Mouse (Mus musculus): Measurements from ENCODE around the gene Cd79a.
A peak's percentile ranks its signal among the peaks of the same experiment; 100 is the strongest.

Cd79a gene

DNA sequence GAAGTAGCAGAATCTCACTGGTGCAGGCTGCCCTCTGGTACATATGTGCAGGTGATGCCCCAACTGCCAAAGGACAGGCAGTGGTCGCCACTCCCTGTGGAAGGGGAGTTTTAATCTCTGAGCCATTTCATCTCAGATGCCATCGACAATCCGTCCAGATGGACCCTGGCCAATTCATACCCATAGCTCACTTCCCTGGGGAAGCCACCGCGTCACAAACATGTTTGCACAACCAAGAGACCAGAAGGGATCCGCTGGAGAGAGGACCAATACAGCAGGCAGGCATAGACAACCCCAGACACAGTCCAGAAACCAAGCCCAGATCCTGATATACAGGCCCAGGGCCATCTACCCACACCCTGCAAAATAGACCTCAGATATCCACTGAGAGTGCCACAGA, 33.3 kb downstream of the Cd79a start:
- no peak for DNase-seq

DNA sequence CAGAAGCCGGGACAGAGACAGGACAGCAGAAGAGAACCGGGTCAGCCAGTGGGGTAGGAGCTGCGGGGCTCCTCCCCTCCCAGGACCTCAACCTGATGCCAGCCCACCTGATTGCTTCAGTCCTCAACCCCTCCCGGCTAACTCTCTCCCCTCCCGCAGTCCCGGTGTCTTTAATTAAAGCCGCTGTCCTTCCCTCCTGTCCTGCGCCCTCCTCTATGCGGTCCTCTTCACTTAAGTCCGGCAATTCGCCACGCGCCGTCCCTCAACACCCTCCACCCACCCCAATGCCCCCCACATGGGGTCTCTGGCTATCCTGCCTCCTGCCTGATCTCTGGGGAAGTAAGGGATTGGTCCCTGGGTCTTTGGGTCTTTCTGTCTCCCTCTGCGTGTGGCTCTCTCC, 34.5 kb downstream of the Cd79a start:
- DNase-seq: no peak

DNA sequence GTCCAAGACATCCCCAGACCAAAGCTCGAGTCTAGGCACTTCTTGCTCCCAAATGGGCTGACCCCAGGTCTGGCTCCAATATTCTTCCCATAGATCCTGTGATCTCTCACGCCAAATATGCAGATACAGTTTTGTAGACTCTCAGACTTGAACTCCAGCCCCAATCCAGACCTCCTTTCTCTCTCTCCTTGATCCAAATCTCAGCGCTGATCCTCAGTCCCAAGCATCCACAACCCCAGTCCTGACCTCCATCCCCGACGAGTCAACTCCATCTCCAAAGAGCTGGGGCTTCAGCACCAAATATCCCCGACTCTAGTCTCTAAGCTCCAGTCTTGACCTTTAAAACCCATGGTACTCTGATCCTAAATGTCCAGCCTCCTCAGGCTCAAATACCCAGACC, 46.5 kb downstream of the Cd79a start:
- no peak for DNase-seq

DNA sequence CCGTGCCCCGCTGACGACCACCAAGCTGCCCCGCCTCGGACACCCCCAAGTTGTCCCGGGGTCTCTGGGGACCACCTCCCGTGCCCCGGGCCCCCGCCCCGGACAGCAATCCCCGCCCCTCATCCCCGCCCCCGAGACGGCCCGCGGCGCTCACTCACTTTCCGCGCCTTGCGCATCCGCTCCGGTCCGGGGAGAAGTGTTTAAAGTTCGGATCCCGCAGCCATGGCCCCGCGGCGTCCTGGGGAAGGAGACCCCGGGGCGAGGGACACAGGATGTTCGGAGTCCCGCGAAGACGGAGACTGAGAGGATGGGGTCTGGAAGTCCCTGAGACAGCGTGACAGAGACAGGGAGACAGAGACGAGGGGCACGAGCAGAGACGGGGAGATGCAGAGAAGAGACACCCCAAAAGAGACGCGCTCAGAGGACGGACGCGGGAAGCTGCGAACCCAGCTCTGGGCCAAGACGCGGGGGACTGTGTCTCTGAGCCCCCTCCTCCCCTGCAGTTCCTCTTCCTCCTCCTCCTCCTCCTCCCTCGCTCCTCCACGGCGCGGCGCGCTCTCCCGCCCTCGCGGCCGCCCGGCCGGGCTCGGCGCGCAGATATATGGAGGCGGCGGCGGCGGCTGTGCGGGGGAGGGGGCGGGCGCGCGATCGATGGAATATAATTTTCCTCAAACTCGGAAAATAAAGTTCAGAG, 47.2 kb downstream of the Cd79a start, which contains the start of gene Gm4881:
TSS of gene Gm4881 (minus strand) at position 238 of the 694 bp plus-strand sequence.
- DNase-seq: peak; percentile 24

- no peak for DNase-seq
These were observed 50.3 kb downstream of the Cd79a start for GRCm38 (mm10) chr7:24947316-24948048.

- no peak for DNase-seq
These were observed 51.6 kb downstream of the Cd79a start for GRCm38 (mm10) chr7:24948774-24949173.

DNA sequence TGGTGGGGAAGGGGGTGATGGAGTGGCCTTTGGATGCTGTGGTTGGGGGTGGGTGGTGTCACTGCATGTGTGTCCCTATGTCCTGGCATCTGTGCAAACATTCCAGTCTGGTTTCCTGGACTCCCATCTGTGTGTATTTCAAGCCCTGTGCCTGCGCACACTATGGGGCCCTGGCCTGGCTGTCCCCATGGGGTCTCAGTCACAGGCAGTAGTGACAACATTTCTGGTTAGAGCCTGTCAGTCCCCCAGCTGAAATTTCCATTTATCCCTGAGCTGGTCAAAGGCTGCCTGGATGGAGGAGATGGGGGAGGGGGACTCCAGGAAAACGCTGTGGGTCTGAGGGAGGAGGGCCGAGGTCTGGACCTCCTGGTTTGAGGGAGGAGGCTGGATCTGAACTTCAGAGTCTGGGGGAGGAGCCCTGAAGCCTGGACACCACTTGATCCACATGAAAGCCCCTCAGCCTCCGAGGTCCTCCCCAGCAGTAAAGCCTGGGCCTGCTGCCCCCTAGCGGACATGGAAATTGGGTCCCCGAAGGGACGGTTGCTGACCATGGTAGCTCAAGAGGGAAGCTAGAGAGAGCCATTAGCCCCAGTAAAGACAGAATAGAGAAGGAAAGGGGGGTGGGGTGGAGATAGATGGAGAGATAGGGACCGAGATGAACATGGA, 52.9 kb downstream of the Cd79a start:
- DNase-seq: peak; percentile 91
